Mouse (Mus musculus) MEL (cell line): ENCODE results near the gene Corin. TPM values are rescaled to one million over a fixed set of nuclear protein-coding genes. Genes with fewer than 3 reads are reported as not detected.

Experiments
- DNase-seq: peaks from one replicate; pipeline ENCODE4 v3.0.0; 2011; ENCODE audit warnings: low read depth, low spot score
- H3K27ac ChIP-seq: 2 replicates; pipeline ENCODE4 v1.5.1; 2012; ENCODE audit warnings: low read depth, mild to moderate bottlenecking, control low read depth, low read length, moderate library complexity; ENCODE audit not compliant: control insufficient read depth
- H3K27me3 ChIP-seq, 2 experiments: fragments of 150-350 bp in 1 of 2; sonication (generic) in 1 of 2; 2 replicates each; pipeline ENCODE4 v1.6.1; 2012; ENCODE audit warnings: low read length in 2 of 2, mild to moderate bottlenecking in 2 of 2, improper control_type of control experiment in 1 of 2, moderate library complexity in 1 of 2; ENCODE audit not compliant: insufficient read depth in 2 of 2, control insufficient read depth in 1 of 2
- H3K36me3 ChIP-seq, 2 experiments: 2 replicates each; pipeline ENCODE4 v1.6.1; 2012 to 2014; ENCODE audit warnings: low read length in 2 of 2, improper control_type of control experiment in 1 of 2, inconsistent platforms in 1 of 2, mild to moderate bottlenecking in 1 of 2; ENCODE audit not compliant: insufficient read depth in 2 of 2, control insufficient read depth in 1 of 2
- H3K4me1 ChIP-seq, 2 experiments: fragments of 150-350 bp in 1 of 2; sonication (generic) in 1 of 2; 2 replicates each; pipeline ENCODE4 v1.6.1; 2012; ENCODE audit warnings: low read length in 2 of 2, improper control_type of control experiment in 1 of 2, mild to moderate bottlenecking in 1 of 2; ENCODE audit not compliant: insufficient read depth in 2 of 2, control insufficient read depth in 1 of 2
- H3K4me3 ChIP-seq, 2 experiments: fragments of 150-350 bp in 1 of 2; sonication (generic) in 1 of 2; 2 replicates each; pipeline ENCODE4 v1.5.1; 2012; ENCODE audit warnings: low read depth in 2 of 2, low read length in 2 of 2, mild to moderate bottlenecking in 2 of 2, moderate library complexity in 2 of 2, control low read depth in 1 of 2, improper control_type of control experiment in 1 of 2; ENCODE audit not compliant: control insufficient read depth in 1 of 2, insufficient read depth in 1 of 2
- H3K79me2 ChIP-seq: 2 replicates; pipeline ENCODE4 v1.6.1; 2012; ENCODE audit warnings: mild to moderate bottlenecking, low read length, moderate library complexity; ENCODE audit not compliant: control insufficient read depth, poor library complexity, insufficient read depth
- H3K9ac ChIP-seq: 2 replicates; pipeline ENCODE4 v1.6.1; 2012; ENCODE audit warnings: low read depth, mild to moderate bottlenecking, control low read depth, low read length, moderate library complexity; ENCODE audit not compliant: control insufficient read depth, poor library complexity, severe bottlenecking
- H3K9me3 ChIP-seq: fragments of 150-350 bp; sonication (generic); replicated peaks from 2 replicates; pipeline ENCODE4 v1.6.1; 2012; ENCODE audit warnings: mild to moderate bottlenecking, low read length, improper control_type of control experiment, moderate library complexity; ENCODE audit not compliant: insufficient read depth
- CHD1 ChIP-seq: IDR thresholded peaks from 2 replicates; pipeline ENCODE4 v1.6.1; 2012; ENCODE audit warnings: low read depth, mild to moderate bottlenecking, inconsistent platforms, low read length, improper control_type of control experiment
- CTCF ChIP-seq, 3 experiments: IDR thresholded peaks in 2 of 3; conservative IDR thresholded peaks in 1 of 3; 2 replicates each; pipeline ENCODE4 v1.5.1; 2011 to 2012; ENCODE audit warnings: low read length in 3 of 3, low read depth in 2 of 3, mild to moderate bottlenecking in 2 of 3, improper control_type of control experiment in 1 of 3, inconsistent platforms in 1 of 3, mixed read lengths in 1 of 3, moderate library complexity in 1 of 3; ENCODE audit not compliant: control insufficient read depth in 1 of 3, insufficient read depth in 1 of 3, poor library complexity in 1 of 3, severe bottlenecking in 1 of 3
- E2F4 ChIP-seq: IDR thresholded peaks from 2 replicates; pipeline ENCODE4 v1.6.1; 2011; ENCODE audit warnings: low read depth, low read length, improper control_type of control experiment, borderline replicate concordance
- ELF1 ChIP-seq: IDR thresholded peaks from 2 replicates; pipeline ENCODE4 v1.6.1; 2014; ENCODE audit warnings: low read depth, mild to moderate bottlenecking, inconsistent platforms, low read length, improper control_type of control experiment, moderate library complexity
- ETS1 ChIP-seq: IDR thresholded peaks from 2 replicates; pipeline ENCODE4 v1.6.1; 2012; ENCODE audit warnings: low read depth, mild to moderate bottlenecking, inconsistent platforms, low read length, improper control_type of control experiment, moderate library complexity
- GATA1 ChIP-seq: IDR thresholded peaks from 2 replicates; pipeline ENCODE4 v1.6.1; 2011; ENCODE audit warnings: low read depth, low read length, improper control_type of control experiment
- KAT2A ChIP-seq: conservative IDR thresholded peaks from 2 replicates; pipeline ENCODE4 v1.6.1; 2012; ENCODE audit warnings: low read depth, low read length, improper control_type of control experiment, inconsistent platforms
- MAFK ChIP-seq: IDR thresholded peaks from 2 replicates; pipeline ENCODE4 v1.6.1; 2011; ENCODE audit warnings: low read depth, mild to moderate bottlenecking, low read length, improper control_type of control experiment, borderline replicate concordance
- MXI1 ChIP-seq: IDR thresholded peaks from 2 replicates; pipeline ENCODE4 v1.6.1; 2011; ENCODE audit warnings: mild to moderate bottlenecking, low read depth, low read length, improper control_type of control experiment
- MYB ChIP-seq: IDR thresholded peaks from 2 replicates; pipeline ENCODE4 v1.6.1; 2011; ENCODE audit warnings: mild to moderate bottlenecking, low read depth, low read length, improper control_type of control experiment
- MYC ChIP-seq: IDR thresholded peaks from 2 replicates; pipeline ENCODE4 v1.6.1; 2011; ENCODE audit warnings: low read depth, mild to moderate bottlenecking, low read length, improper control_type of control experiment, moderate library complexity
- POLR2AphosphoS5 ChIP-seq: IDR thresholded peaks from 2 replicates; pipeline ENCODE4 v1.6.1; 2012; ENCODE audit warnings: low read depth, borderline replicate concordance, mild to moderate bottlenecking, inconsistent platforms, low read length, moderate library complexity, mixed read lengths
- RCOR1 ChIP-seq: IDR thresholded peaks from 2 replicates; pipeline ENCODE4 v1.6.1; 2012; ENCODE audit warnings: low read depth, mild to moderate bottlenecking, inconsistent platforms, low read length, improper control_type of control experiment
- SIN3A ChIP-seq: IDR thresholded peaks from 2 replicates; pipeline ENCODE4 v1.6.1; 2012; ENCODE audit warnings: low read length, improper control_type of control experiment, inconsistent platforms
- TAL1 ChIP-seq: IDR thresholded peaks from 2 replicates; pipeline ENCODE4 v1.6.1; 2012; ENCODE audit warnings: mild to moderate bottlenecking, inconsistent platforms, low read length, moderate library complexity, mixed read lengths
- TCF12 ChIP-seq: IDR thresholded peaks from 2 replicates; pipeline ENCODE4 v1.6.1; 2014; ENCODE audit warnings: low read depth, mild to moderate bottlenecking, inconsistent platforms, low read length, improper control_type of control experiment, moderate library complexity
- UBTF ChIP-seq: IDR thresholded peaks from 2 replicates; pipeline ENCODE4 v1.6.1; 2012; ENCODE audit warnings: low read depth, mild to moderate bottlenecking, inconsistent platforms, low read length, improper control_type of control experiment, moderate library complexity, borderline replicate concordance; ENCODE audit not compliant: insufficient read depth
- USF1 ChIP-seq: IDR thresholded peaks from 2 replicates; pipeline ENCODE4 v1.6.1; 2014; ENCODE audit warnings: low read depth, mild to moderate bottlenecking, inconsistent platforms, low read length, improper control_type of control experiment, moderate library complexity
- ZKSCAN1 ChIP-seq: IDR thresholded peaks from 2 replicates; pipeline ENCODE4 v1.6.1; 2012; ENCODE audit warnings: low read depth, mild to moderate bottlenecking, inconsistent platforms, low read length, improper control_type of control experiment, moderate library complexity
- ZMIZ1 ChIP-seq: IDR thresholded peaks from 2 replicates; pipeline ENCODE4 v1.6.1; 2012; ENCODE audit warnings: low read depth, mild to moderate bottlenecking, inconsistent platforms, low read length, improper control_type of control experiment, moderate library complexity
- ZNF384 ChIP-seq: IDR thresholded peaks from 2 replicates; pipeline ENCODE4 v1.6.1; 2012; ENCODE audit warnings: low read depth, mild to moderate bottlenecking, inconsistent platforms, low read length, improper control_type of control experiment
- polyA plus RNA-seq, 2 experiments: library from polyadenylated mRNA; stranded (reverse) in 1 of 2; unstranded in 1 of 2; fragments of >175 nt in 1 of 2; fragments of >200 nt in 1 of 2; gene quantifications; 2 replicates each; pipeline versions ENCODE4 v1.2.1 to v1.2.4; 2012; ENCODE audit warnings: low replicate concordance in 2 of 2, low read depth in 1 of 2; ENCODE audit not compliant: insufficient read length in 2 of 2, insufficient read depth in 1 of 2, missing spikeins in 1 of 2
- total RNA-seq: library from RNA; depleted of rRNA; stranded (reverse); fragments of 300-350 nt; gene quantifications from 2 replicates; pipeline ENCODE4 v1.2.3, GENCODE M21; 2012

Gene Corin
- total and polyA plus RNA-seq, 3 experiments = not detected

- H3K27me3 ChIP-seq = no peaks in the 10 kb centered on the region
- no peaks in the 10 kb centered on the region for H3K4me1 ChIP-seq
- TF ChIP-seq ZKSCAN1 (no peak), MYB (no peak)
- H3K9me3 ChIP-seq = no peaks in the 10 kb centered on the region
- H3K36me3 ChIP-seq = peaks cover 0 to 48% of the 10 kb centered on the region in 2 experiments; a peak in 2 of 4 replicates
- H3K4me3 ChIP-seq = no peak overlapping the region
- H3K27ac ChIP-seq = no peak overlapping the region
- no peaks in the 10 kb centered on the region for H3K79me2 ChIP-seq
- no peak overlapping the region for H3K9ac ChIP-seq
- DNase-seq = no peak
Observed at GRCm38 (mm10) chr5:72528896-72529295, 24.6 kb upstream of the Corin start.

DNA sequence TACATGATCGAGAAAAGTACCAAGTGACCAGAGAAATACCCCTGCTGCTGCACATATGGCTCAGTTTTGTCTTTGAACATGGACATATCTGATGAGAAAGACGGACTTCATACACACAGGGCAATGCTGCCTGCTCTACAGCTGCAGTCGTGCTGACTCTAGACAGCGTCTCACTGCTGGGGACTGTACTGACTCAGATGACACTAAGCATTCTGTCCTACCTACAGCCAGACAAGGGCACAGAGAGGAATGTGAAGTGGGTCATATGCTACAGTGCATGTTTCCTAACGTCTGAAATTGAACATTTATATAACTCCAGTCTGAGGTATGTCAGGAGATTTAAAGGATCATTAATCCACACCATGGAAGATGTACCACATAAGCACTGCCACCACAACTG, 9.5 kb upstream of the Corin start:
- Histone ChIP-seq H3K9me3 (no peaks in the 10 kb centered on the region), H3K27me3 (no peaks in the 10 kb centered on the region), H3K27ac (no peak overlapping the region), H3K4me3 (no peak overlapping the region), H3K4me1 (no peaks in the 10 kb centered on the region), H3K36me3 (peaks cover 0 to 10% of the 10 kb centered on the region in 2 experiments; a peak in 2 of 4 replicates), H3K9ac (no peak overlapping the region), H3K79me2 (no peaks in the 10 kb centered on the region)
- no peak for DNase-seq
- TF ChIP-seq TAL1 = no peak
- TF ChIP-seq USF1 = no peak
- no peak for TF ChIP-seq ZMIZ1
- no peak for TF ChIP-seq MYC
- no peak for TF ChIP-seq E2F4
- no peak for TF ChIP-seq CHD1
- no peak for TF ChIP-seq ELF1
- TF ChIP-seq CTCF (IDR thresholded peaks at IDR 0.05 in 2 of 3, conservative IDR thresholded peaks at IDR 0.05 in 1 of 3; ENCODE audit: control insufficient read depth in 1 of 3, insufficient read depth in 1 of 3, low read depth in 2 of 3, low read length in 3 of 3, poor library complexity in 1 of 3, severe bottlenecking in 1 of 3) = no peak
- no peak for TF ChIP-seq KAT2A
- no peak for TF ChIP-seq ETS1
- TF ChIP-seq UBTF = no peak
- no peak for TF ChIP-seq TCF12
- TF ChIP-seq MXI1 = no peak
- TF ChIP-seq POLR2AphosphoS5 = no peak
- no peak for TF ChIP-seq ZNF384
- TF ChIP-seq MAFK = no peak
- no peak for TF ChIP-seq SIN3A
- TF ChIP-seq RCOR1 = no peak
- TF ChIP-seq GATA1 = no peak
